Mouse (Mus musculus): ENCODE results near the gene Kcng4. TPM values are rescaled to one million over a fixed set of nuclear protein-coding genes. Genes with fewer than 3 reads are reported as not detected.

The Kcng4 gene
- polyA plus RNA-seq (2017; shearing (Covaris generic)), result not detected

GRCm38 (mm10) chr8:119635378-119635777 is at the start of gene Kcng4:
Kcng4 (minus strand) TSS chr8:119635680.

GRCm38 (mm10) chr8:119666219-119666951 is 30.9 kb upstream of the Kcng4 start, which contains the start of gene Wfdc1:
Wfdc1 (plus strand) TSS chr8:119666365.

GRCm38 (mm10) chr8:119612471-119612870 is 23.0 kb downstream of the Kcng4 start, which contains the start of gene Adad2:
Adad2 (plus strand) TSS chr8:119612747.

GRCm38 (mm10) chr8:119604996-119605395 is 30.5 kb downstream of the Kcng4 start, which contains the start of gene Taf1c:
Taf1c (minus strand) TSS chr8:119605222.

GRCm38 (mm10) chr8:119574437-119575365 is 60.8 kb downstream of the Kcng4 start, which contains the start of the genes Hsdl1 and Dnaaf1:
Hsdl1 (minus strand) TSS chr8:119575183.
Dnaaf1 (plus strand) TSS chr8:119575235.

Other genes with a start within 250 kb of the Kcng4 start
- 3.0 TPM for gene Mlycd, start 240.8 kb downstream of the Kcng4 start, polyA plus RNA-seq (2017; shearing (Covaris generic))
- gene Osgin1, start 201.6 kb downstream of the Kcng4 start, polyA plus RNA-seq (2017; shearing (Covaris generic)), result 28.2 TPM
- gene Necab2, start 189.0 kb downstream of the Kcng4 start, polyA plus RNA-seq (2017; shearing (Covaris generic)), result not detected
- gene Slc38a8, start 134.0 kb downstream of the Kcng4 start, polyA plus RNA-seq (2017; shearing (Covaris generic)), result 0.10 TPM
- gene Mbtps1, start 76.9 kb downstream of the Kcng4 start, polyA plus RNA-seq (2017; shearing (Covaris generic)), result 114 TPM
- 93.8 TPM for gene Hsdl1, start 60.5 kb downstream of the Kcng4 start, polyA plus RNA-seq (2017; shearing (Covaris generic))
- gene Dnaaf1, start 60.4 kb downstream of the Kcng4 start, polyA plus RNA-seq (2017; shearing (Covaris generic)), result not detected
- 46.0 TPM for gene Taf1c, start 30.5 kb downstream of the Kcng4 start, polyA plus RNA-seq (2017; shearing (Covaris generic))
- gene Adad2, start 22.9 kb downstream of the Kcng4 start, polyA plus RNA-seq (2017; shearing (Covaris generic)), result not detected
- gene Wfdc1, start 30.7 kb upstream of the Kcng4 start, polyA plus RNA-seq (2017; shearing (Covaris generic)), result not detected
- not detected for gene Atp2c2, start 64.3 kb upstream of the Kcng4 start, polyA plus RNA-seq (2017; shearing (Covaris generic))
- gene Tldc1, start 142.7 kb upstream of the Kcng4 start, polyA plus RNA-seq (2017; shearing (Covaris generic)), result 12.8 TPM
- 343 TPM for gene Cotl1, start 204.9 kb upstream of the Kcng4 start, polyA plus RNA-seq (2017; shearing (Covaris generic))
- 9.1 TPM for gene Klhl36, start 226.6 kb upstream of the Kcng4 start, polyA plus RNA-seq (2017; shearing (Covaris generic))